Mouse (Mus musculus) neural tube, embryonic 15.5 days (tissue): ENCODE results near the gene Hba-a2. TPM values are rescaled to one million over a fixed set of nuclear protein-coding genes. Genes with fewer than 3 reads are reported as not detected.
"Not testable (repeated sequence)": the region's sequence is repeated elsewhere in the genome, so short reads cannot be mapped to it uniquely, and the experiment has no call there.

Experiments used
- ATAC-seq: fragments of 200-750 bp; cut with Nextera tagmentation; 2 replicates; pipeline ENCODE4 v1.8.0; 2017; ENCODE audit warnings: mild to moderate bottlenecking, moderate TSS enrichment, moderate library complexity; ENCODE audit not compliant: low FRiP score
- H3K27ac ChIP-seq: fragments of 300-500 bp; sonication (generic); replicated peaks from 2 replicates; pipeline ENCODE4 v1.5.1; 2015; ENCODE audit warnings: mild to moderate bottlenecking, inconsistent platforms
- H3K27me3 ChIP-seq: fragments of 300-500 bp; sonication (generic); replicated peaks from 2 replicates; pipeline ENCODE4 v1.6.1; 2015; ENCODE audit warnings: inconsistent platforms
- H3K36me3 ChIP-seq: fragments of 300-500 bp; sonication (generic); 2 replicates; pipeline ENCODE4 v1.6.1; 2015; ENCODE audit warnings: inconsistent platforms
- H3K4me1 ChIP-seq: fragments of 300-500 bp; sonication (generic); 2 replicates; pipeline ENCODE4 v1.6.1; 2015; ENCODE audit warnings: inconsistent platforms
- H3K4me2 ChIP-seq: fragments of 300-500 bp; sonication (generic); 2 replicates; pipeline ENCODE4 v1.6.1; 2015; ENCODE audit warnings: inconsistent platforms, mild to moderate bottlenecking, moderate library complexity
- H3K4me3 ChIP-seq: fragments of 300-500 bp; sonication (generic); replicated peaks from 2 replicates; pipeline ENCODE4 v1.5.1; 2015; ENCODE audit warnings: mild to moderate bottlenecking, inconsistent platforms
- H3K9ac ChIP-seq: fragments of 300-500 bp; sonication (generic); replicated peaks from 2 replicates; pipeline ENCODE4 v1.6.1; 2015; ENCODE audit warnings: mild to moderate bottlenecking, inconsistent platforms
- H3K9me3 ChIP-seq: fragments of 300-500 bp; sonication (generic); replicated peaks from 2 replicates; pipeline ENCODE4 v1.6.1; 2016; ENCODE audit warnings: inconsistent platforms
- WGBS: fragments of 180-500 bp; shearing (Covaris S2); methylation state at CpG from one replicate; pipeline ENCODE4 v1.1.7; 2015; ENCODE audit warnings: mixed read lengths; 5-methylcytosine and 5-hydroxymethylcytosine counted together
- polyA plus RNA-seq: library from polyadenylated mRNA; unstranded; fragments of >200 nt; fragmentation: Nextera tagmentation; extraction: Ambion mirVana; gene quantifications from 2 replicates; pipeline ENCODE4 v1.2.1, GENCODE M21; 2015

Gene Hba-a2
- polyA plus RNA-seq, 1 experiment from 2014 or later = 6,998 TPM

DNA sequence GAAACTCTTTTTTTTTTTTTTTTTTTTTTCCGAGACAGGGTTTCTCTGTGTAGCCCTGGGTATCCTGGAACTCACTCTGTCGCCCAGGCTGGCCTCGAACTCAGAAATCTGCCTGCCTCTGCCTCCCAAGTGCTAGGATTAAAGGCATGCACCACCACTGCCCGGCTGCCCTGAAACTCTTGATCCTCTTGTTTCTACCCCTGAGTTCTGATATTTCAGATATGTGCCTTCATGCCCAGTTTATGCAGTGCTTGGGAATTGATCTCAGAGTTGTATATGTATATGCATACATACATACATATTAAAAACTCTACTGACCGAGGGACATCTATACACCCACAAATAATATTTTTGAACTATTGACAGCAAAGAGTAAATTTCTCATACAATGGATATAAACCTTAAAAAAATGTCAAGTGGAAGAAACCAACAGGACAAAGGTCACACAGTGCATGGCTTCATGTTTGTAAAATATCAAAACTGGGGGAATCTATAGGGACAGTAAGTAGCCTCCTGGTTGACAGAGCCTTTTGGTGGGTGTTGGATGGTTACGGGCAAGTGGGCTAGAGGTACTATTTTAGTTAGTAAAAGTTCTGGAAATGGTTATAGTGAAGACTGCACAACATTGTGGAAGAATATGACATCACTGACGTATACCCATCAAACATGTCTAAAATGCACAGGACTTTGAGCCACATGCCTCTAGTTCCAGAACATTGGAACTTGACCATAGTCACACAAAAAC is 11.1 kb upstream of the Hba-a2 start:
- no peak overlapping the region for H3K4me2 ChIP-seq
- no peaks in the 10 kb centered on the region for H3K9me3 ChIP-seq
- no peak for ATAC-seq
- H3K4me3 ChIP-seq = no peak overlapping the region
- WGBS = 84% methylated on average over 7 of the region's 7 CpGs
- H3K36me3 ChIP-seq = no peaks in the 10 kb centered on the region
- H3K4me1 ChIP-seq = no peaks in the 10 kb centered on the region
- H3K9ac ChIP-seq = no peak overlapping the region
- no peak overlapping the region for H3K27ac ChIP-seq
- H3K27me3 ChIP-seq = no peaks in the 10 kb centered on the region; the same call in 1 of the 2 replicates

DNA sequence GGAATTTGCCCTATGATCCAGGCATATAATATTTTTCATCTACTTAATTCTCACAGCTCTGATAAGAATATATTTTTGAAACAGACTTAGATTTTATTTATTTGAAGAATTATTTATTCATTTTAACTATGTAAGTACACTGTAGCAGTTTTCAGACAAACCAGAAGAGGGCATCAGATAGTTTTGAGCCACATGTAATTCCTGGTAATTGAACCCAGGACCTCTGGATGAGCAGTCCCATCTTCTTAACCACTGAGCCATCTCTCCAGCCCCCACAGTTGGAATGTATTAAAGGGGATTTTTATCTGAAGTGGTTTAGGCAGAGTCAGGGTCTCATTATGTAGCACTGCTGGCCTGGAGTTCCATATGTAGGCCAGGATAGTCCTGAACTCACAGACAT is 10.4 kb upstream of the Hba-a2 start:
- not testable (repeated sequence) for ATAC-seq, H3K27me3 ChIP-seq

GRCm38 (mm10) chr11:32286695-32287492 is 9.4 kb upstream of the Hba-a2 start, which contains the start of gene Hbq1b:
Gene Hbq1b (plus strand): TSS chr11:32286965.
- not testable (repeated sequence) for H3K9me3 ChIP-seq, H3K27ac ChIP-seq, H3K4me1 ChIP-seq, H3K27me3 ChIP-seq, H3K36me3 ChIP-seq
- Histone ChIP-seq H3K4me3 (peak within 1 kb of the TSS; percentile 36), H3K4me2 (peak within 1 kb of the TSS; percentile 64), H3K9ac (0 out of 2 replicates have a peak within 1 kb of the TSS, but pooled peaks have one; percentile 17)
- ATAC-seq = peak; percentile 88
- 22% methylated on average over 30 of the region's 33 CpGs for WGBS

More for the DNA sequence above, 10.4 kb upstream of the Hba-a2 start:
- H3K9ac ChIP-seq, H3K9me3 ChIP-seq, H3K4me1 ChIP-seq, H3K27ac ChIP-seq, H3K4me2 ChIP-seq, H3K4me3 ChIP-seq, H3K36me3 ChIP-seq: not testable (repeated sequence)

GRCm38 (mm10) chr11:32287493-32287825 is 8.8 kb upstream of the Hba-a2 start:
- WGBS = 68% methylated on average over 9 of the region's 9 CpGs
- no peak for ATAC-seq

GRCm38 (mm10) chr11:32292819-32293218 is 3.5 kb upstream of the Hba-a2 start:
- not testable (repeated sequence) for ATAC-seq, H3K36me3 ChIP-seq, H3K27ac ChIP-seq, H3K4me1 ChIP-seq, H3K27me3 ChIP-seq, H3K4me3 ChIP-seq, H3K4me2 ChIP-seq, H3K9ac ChIP-seq, H3K9me3 ChIP-seq
- 86% methylated on average over 4 of the region's 4 CpGs for WGBS

More at GRCm38 (mm10) chr11:32287493-32287825, 8.8 kb upstream of the Hba-a2 start:
- H3K27me3 ChIP-seq = no peaks in the 10 kb centered on the region; the same call in 1 of the 2 replicates
- no peak overlapping the region for H3K4me3 ChIP-seq
- no peaks in the 10 kb centered on the region for H3K4me1 ChIP-seq
- no peaks in the 10 kb centered on the region for H3K36me3 ChIP-seq
- H3K4me2 ChIP-seq = peak overlapping the region; percentile 64
- no peak overlapping the region for H3K27ac ChIP-seq
- H3K9me3 ChIP-seq = no peaks in the 10 kb centered on the region
- no peak overlapping the region for H3K9ac ChIP-seq

DNA sequence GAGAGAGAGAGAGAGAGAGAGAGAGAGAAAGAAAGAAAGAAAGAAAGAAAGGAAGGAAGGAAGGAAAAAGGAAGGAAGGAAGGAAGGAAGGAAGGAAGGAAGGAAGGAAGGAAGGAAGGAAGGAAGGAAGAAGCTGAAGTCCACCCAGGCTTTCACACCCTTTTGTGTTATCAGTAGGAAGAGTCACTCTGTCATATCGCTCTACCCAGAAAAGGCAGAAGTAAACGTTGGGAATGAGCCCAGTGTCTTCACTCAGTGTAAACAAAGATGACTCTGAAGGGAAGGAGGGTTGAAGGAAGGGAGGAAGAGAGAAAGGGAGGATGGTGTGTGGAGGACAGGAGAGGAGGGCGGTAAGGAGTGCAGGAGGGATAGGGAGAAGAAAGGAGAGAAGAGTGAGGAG is 2.8 kb upstream of the Hba-a2 start:
- ATAC-seq, H3K27ac ChIP-seq, H3K4me3 ChIP-seq, H3K4me2 ChIP-seq, H3K9ac ChIP-seq, H3K36me3 ChIP-seq, H3K27me3 ChIP-seq, H3K4me1 ChIP-seq, H3K9me3 ChIP-seq: not testable (repeated sequence)
- 72% methylated on average over 3 of the region's 3 CpGs for WGBS

DNA sequence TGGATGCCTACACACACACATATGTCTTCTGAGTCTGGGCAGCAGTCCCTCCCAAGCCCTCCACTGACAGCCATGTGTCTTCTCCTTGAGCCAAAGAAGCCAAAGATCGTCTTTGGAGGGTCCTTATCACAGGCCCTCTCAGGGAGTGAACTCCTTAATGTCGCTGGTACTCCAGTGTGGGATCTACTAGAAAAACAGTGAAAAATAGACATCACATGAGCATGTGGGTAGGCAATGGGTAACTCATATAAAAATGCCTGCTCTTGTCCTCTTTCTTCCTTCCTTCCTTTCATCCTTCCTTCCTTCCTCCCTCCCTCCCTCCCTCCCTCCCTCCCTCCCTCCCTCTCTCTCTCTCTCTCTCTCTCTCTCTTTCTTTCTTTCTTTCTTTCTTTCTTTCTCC is 1.1 kb downstream of the Hba-a2 start:
- H3K36me3 ChIP-seq, ATAC-seq, H3K27me3 ChIP-seq, H3K9me3 ChIP-seq, H3K4me3 ChIP-seq, H3K9ac ChIP-seq, H3K4me1 ChIP-seq, H3K27ac ChIP-seq, H3K4me2 ChIP-seq: not testable (repeated sequence)
- WGBS = 54% methylated on average over 2 of the region's 2 CpGs

- Histone ChIP-seq H3K4me1 (peaks cover 4% of the 10 kb centered on the region; the same call in 1 of the 2 replicates), H3K9me3 (no peaks in the 10 kb centered on the region), H3K9ac (no peak overlapping the region), H3K4me2 (no peak overlapping the region), H3K4me3 (no peak overlapping the region), H3K36me3 (no peaks in the 10 kb centered on the region), H3K27ac (no peak overlapping the region), H3K27me3 (peaks cover 9% of the 10 kb centered on the region; the same call in 1 of the 2 replicates)
- 87% methylated on average over 1 of the region's 1 CpGs for WGBS
- no peak for ATAC-seq
Measured at GRCm38 (mm10) chr11:32297866-32298531, 1.7 kb downstream of the Hba-a2 start.

DNA sequence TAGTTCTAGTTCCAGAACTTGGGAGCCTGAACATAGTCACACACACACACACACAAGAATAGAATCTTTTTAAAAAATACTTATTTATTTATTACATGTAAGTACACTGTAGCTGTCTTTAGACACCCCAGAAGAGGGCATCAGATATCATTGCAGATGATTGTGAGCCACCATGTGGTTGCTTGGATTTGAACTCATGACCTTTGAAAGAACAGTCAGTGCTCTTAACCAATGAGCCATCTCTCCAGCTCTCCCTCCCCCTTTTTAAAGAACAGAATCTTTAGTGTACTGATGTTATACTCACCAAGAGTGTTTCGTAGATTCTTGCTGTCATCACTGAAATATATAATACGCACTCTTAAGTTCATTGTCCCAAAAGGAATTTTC is 2.2 kb downstream of the Hba-a2 start:
- WGBS = 99% methylated on average over 2 of the region's 2 CpGs
- Histone ChIP-seq H3K27me3 (peaks cover 9% of the 10 kb centered on the region; the same call in 1 of the 2 replicates), H3K9ac (no peak overlapping the region), H3K4me3 (no peak overlapping the region), H3K4me2 (no peak overlapping the region), H3K9me3 (no peaks in the 10 kb centered on the region), H3K36me3 (no peaks in the 10 kb centered on the region), H3K27ac (no peak overlapping the region), H3K4me1 (peaks cover 8% of the 10 kb centered on the region; the same call in 1 of the 2 replicates)
- ATAC-seq = no peak

DNA sequence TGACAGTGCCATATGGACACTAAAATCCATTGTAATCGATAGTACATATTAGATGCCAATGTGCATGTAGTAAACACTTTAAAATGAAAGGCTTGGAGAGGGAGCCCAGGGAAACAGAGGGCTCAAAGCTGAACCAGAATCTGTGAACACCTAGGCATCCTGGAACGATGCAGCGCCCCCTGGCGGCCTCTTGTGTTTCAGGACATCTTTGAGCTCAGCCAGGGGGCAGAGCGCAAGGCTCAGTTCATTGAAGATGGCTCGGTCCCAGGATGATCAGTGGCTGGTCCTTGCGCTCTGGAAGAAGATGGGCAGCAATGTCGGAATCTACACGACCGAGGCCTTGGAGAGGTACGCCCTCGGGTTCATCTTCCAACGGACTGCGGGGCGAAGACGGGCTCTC is 3.6 kb downstream of the Hba-a2 start, which contains the start of gene Hbq1a:
TSS of gene Hbq1a (plus strand) at position 205 of the 400 bp plus-strand sequence.
- ATAC-seq = peak; percentile 75
- H3K9me3 ChIP-seq, H3K27me3 ChIP-seq, H3K36me3 ChIP-seq, H3K27ac ChIP-seq, H3K9ac ChIP-seq, H3K4me1 ChIP-seq: not testable (repeated sequence)
- Histone ChIP-seq H3K4me2 (peak within 1 kb of the TSS; percentile 55), H3K4me3 (peak within 1 kb of the TSS; percentile 32)
- WGBS = 8% methylated on average over 16 of the region's 16 CpGs

DNA sequence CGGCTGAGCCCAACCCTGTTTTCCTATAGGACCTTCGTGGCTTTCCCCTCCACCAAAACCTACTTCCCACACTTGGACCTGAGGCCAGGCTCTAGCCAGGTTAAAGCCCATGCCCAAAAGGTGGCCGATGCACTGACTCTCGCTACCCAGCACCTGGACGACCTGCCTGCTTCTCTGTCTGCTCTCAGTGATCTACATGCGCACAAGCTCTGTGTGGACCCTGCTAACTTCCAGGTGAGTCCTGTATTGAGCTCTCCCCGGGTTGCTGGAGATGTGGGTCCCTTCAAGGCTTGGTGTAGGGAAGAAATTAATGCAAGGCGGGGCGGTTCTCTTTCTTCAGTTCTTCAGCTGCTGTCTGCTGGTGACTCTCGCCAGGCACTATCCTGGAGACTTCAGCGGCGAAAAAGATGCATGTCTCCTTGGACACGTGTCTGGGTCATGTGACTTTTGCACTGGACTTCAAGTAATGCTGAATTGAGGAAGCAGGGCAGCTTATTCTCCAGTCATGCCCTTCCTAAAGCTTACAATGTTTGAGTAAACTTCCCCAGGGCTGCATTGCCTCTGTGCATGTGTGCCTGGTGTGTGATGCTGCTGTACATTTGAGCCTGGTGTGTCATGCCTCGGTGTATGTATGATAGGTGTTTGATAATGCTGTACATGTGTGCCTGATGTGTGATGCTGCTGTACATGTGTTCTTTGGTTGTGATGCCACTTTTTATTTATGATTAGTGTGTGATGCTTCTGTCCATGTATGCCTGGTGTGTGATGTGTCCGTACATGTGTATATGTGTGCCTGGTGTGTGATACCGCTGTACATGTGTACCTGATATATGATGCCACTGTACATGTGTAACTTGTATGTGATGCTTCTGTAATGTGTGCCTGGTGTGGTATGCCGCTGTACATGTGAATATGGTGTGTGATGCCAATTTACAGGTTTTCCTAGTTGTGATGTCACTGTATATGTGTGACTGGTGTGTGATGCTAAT is 4.3 kb downstream of the Hba-a2 start:
- Histone ChIP-seq H3K4me1 (peaks cover 8% of the 10 kb centered on the region; the same call in 1 of the 2 replicates), H3K9ac (no peak overlapping the region), H3K9me3 (no peaks in the 10 kb centered on the region), H3K4me3 (peak overlapping the region; percentile 32), H3K4me2 (peak overlapping the region; percentile 55), H3K27ac (no peak overlapping the region), H3K27me3 (peaks cover 9% of the 10 kb centered on the region; the same call in 1 of the 2 replicates), H3K36me3 (no peaks in the 10 kb centered on the region)
- peak; percentile 36; the same call in 1 of the 2 replicates for ATAC-seq
- WGBS = 53% methylated on average over 15 of the region's 17 CpGs
